Mouse (Mus musculus): ENCODE measurements around the gene Zfp697. TPM values are rescaled to one million over a fixed set of nuclear protein-coding genes. Genes with fewer than 3 reads are reported as not detected.
"Not testable (repeated sequence)": the region's sequence is repeated elsewhere in the genome, so short reads cannot be mapped to it uniquely, and the experiment has no call there.

Zfp697 gene
- polyA plus RNA-seq, 1 experiment from 2014 or later, result 5.8 TPM

DNA sequence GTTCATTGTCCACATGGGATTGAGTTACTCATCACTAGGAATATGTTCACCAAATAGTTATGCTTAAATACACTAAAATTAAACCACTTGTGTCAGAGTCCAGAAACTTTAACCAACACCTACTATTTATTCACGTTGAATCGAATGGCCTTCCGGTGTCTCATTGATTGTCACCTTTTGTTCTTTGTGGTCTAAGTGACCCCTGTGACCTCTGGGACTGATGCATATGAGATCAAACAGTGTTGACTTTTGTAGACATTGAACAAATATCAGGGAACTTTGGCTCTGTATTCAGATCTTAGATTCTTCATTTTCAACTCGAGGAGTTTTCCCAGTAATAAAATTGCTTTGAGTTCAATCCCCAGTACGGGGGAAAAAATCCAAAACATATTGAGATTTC, 178.4 kb downstream of the Zfp697 start:
- not testable (repeated sequence) for H3K27ac ChIP-seq; H3K9ac ChIP-seq; H3K4me2 ChIP-seq; H3K4me1 ChIP-seq; ATAC-seq (ENCODE audit: insufficient read depth, low FRiP score, low read depth); H3K36me3 ChIP-seq; H3K4me3 ChIP-seq (replicated peaks); H3K27me3 ChIP-seq (replicated peaks); H3K9me3 ChIP-seq
- no CpG with 5 or more reads among the region's 5 CpGs for WGBS

- not testable (repeated sequence) for H3K27ac ChIP-seq; H3K4me1 ChIP-seq; ATAC-seq (ENCODE audit: insufficient read depth, low FRiP score, low read depth); H3K9ac ChIP-seq; H3K36me3 ChIP-seq; H3K4me2 ChIP-seq; H3K4me3 ChIP-seq (replicated peaks); H3K9me3 ChIP-seq; H3K27me3 ChIP-seq (replicated peaks)
- no CpG with 5 or more reads among the region's 2 CpGs for WGBS
Observed at GRCm38 (mm10) chr3:98563831-98564230, 181.6 kb downstream of the Zfp697 start.

- not testable (repeated sequence) for ATAC-seq (ENCODE audit: insufficient read depth, low FRiP score, low read depth); H3K27me3 ChIP-seq (replicated peaks); H3K27ac ChIP-seq; H3K9me3 ChIP-seq; H3K4me1 ChIP-seq; H3K4me3 ChIP-seq (replicated peaks); H3K4me2 ChIP-seq; H3K9ac ChIP-seq; H3K36me3 ChIP-seq
- WGBS, result no CpG with 5 or more reads among the region's 3 CpGs
Observed at GRCm38 (mm10) chr3:98564894-98565293, 182.6 kb downstream of the Zfp697 start.

DNA sequence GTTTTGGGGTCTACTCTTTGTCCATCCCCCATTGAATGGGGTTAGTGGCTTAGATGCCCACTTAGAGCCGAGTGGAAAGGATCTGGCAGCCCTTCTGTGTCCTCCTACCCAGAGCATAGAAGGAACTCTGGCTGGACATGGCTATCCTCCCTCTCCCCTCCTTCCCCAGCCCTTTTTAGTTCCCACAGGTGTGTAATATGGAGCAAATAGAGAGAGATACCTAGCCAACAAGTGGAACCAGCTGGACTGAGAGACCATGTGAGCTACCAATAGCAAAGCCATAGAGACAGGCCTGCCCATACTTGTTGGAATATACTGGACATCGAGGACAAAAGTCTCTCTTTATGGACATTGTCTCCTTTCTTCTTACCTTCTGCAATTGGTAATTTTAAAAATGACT, 185.5 kb downstream of the Zfp697 start:
- not testable (repeated sequence) for H3K9ac ChIP-seq; H3K4me2 ChIP-seq; H3K27ac ChIP-seq; H3K4me1 ChIP-seq; ATAC-seq (ENCODE audit: insufficient read depth, low FRiP score, low read depth); H3K4me3 ChIP-seq (replicated peaks); H3K27me3 ChIP-seq (replicated peaks); H3K9me3 ChIP-seq; H3K36me3 ChIP-seq
- WGBS, result 78% methylated on average over 2 of the region's 2 CpGs

- not testable (repeated sequence) for H3K27ac ChIP-seq; H3K27me3 ChIP-seq (replicated peaks); H3K4me3 ChIP-seq (replicated peaks); H3K9me3 ChIP-seq; H3K4me1 ChIP-seq; H3K9ac ChIP-seq; H3K36me3 ChIP-seq; H3K4me2 ChIP-seq; ATAC-seq (ENCODE audit: insufficient read depth, low FRiP score, low read depth)
- WGBS, result 75% methylated on average over 1 of the region's 1 CpGs
Observed at GRCm38 (mm10) chr3:98581024-98581423, 198.8 kb downstream of the Zfp697 start.

DNA sequence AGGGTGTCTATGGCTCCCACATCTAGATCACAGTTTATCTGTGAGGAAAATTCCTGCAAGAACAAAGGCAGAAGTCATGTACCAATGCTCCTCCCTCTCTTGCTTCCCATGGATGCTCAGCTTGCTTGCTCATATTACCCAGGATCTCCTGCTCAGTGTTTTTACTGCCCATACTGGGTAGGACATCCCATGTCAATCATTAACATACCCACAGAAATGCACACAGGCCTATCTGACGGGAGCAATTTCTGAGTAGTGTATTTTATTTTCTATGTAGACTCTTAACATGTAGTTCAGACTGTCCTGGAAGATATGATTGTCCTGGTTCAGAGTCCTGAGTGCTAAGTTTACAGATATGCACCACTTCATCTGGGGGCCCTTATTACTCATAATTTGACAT, 199.9 kb downstream of the Zfp697 start:
- H3K9ac ChIP-seq; H3K4me2 ChIP-seq; H3K4me1 ChIP-seq; H3K9me3 ChIP-seq; ATAC-seq (ENCODE audit: insufficient read depth, low FRiP score, low read depth); H3K27ac ChIP-seq; H3K36me3 ChIP-seq; H3K4me3 ChIP-seq (replicated peaks); H3K27me3 ChIP-seq (replicated peaks): not testable (repeated sequence)
- WGBS, result no CpG with 5 or more reads among the region's 1 CpGs

GRCm38 (mm10) chr3:98582622-98583021, 200.4 kb downstream of the Zfp697 start:
- H3K36me3 ChIP-seq; H3K9me3 ChIP-seq; H3K9ac ChIP-seq; H3K4me1 ChIP-seq; H3K4me3 ChIP-seq (replicated peaks); H3K27ac ChIP-seq; H3K4me2 ChIP-seq; ATAC-seq (ENCODE audit: insufficient read depth, low FRiP score, low read depth); H3K27me3 ChIP-seq (replicated peaks): not testable (repeated sequence)

GRCm38 (mm10) chr3:98587721-98588120, 205.5 kb downstream of the Zfp697 start:
- H3K4me1 ChIP-seq, result no peaks in the 10 kb centered on the region
- WGBS, result 59% methylated on average over 2 of the region's 2 CpGs
- H3K9me3 ChIP-seq, result no peaks in the 10 kb centered on the region
- H3K36me3 ChIP-seq, result no peaks in the 10 kb centered on the region
- no peak for ATAC-seq (ENCODE audit: insufficient read depth, low FRiP score, low read depth)
- H3K4me2 ChIP-seq, result no peak overlapping the region
- H3K9ac ChIP-seq, result no peak overlapping the region
- no peak overlapping the region for H3K4me3 ChIP-seq (replicated peaks)
- no peaks in the 10 kb centered on the region for H3K27me3 ChIP-seq (replicated peaks)
- H3K27ac ChIP-seq, result no peak overlapping the region

DNA sequence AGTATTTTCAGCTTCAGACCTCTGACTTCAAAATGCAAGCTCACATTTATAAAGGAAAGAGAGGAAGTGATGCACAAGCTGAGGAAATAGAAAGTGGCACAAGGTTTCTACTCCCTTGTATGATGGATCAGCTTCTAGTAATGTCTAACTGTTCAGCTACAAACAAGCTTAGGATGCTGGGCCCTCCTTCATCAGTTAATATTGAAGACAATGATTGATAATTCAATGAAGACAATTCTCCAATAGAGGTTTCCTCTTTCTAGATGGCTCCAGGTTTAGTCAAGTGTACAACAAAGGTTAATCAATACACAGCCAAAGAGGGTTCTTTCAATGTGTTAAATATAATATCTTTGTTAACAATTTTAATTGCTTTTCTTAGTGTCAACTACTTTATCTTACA, 206.4 kb downstream of the Zfp697 start, which contains the start of gene Gm10681:
Gene Gm10681, minus strand, starts transcription at position 101 of the 400 bp plus-strand sequence.
- H3K27ac ChIP-seq, result no peak within 1 kb of the TSS
- H3K9me3 ChIP-seq, result no peaks in the 10 kb centered on the region
- H3K9ac ChIP-seq, result no peak within 1 kb of the TSS
- no peaks in the 10 kb centered on the region for H3K4me1 ChIP-seq
- H3K36me3 ChIP-seq, result no peaks in the 10 kb centered on the region
- no peak within 1 kb of the TSS for H3K4me3 ChIP-seq (replicated peaks)
- H3K4me2 ChIP-seq, result no peak within 1 kb of the TSS
- ATAC-seq (ENCODE audit: insufficient read depth, low FRiP score, low read depth), result no peak
- H3K27me3 ChIP-seq (replicated peaks), result no peaks in the 10 kb centered on the region

DNA sequence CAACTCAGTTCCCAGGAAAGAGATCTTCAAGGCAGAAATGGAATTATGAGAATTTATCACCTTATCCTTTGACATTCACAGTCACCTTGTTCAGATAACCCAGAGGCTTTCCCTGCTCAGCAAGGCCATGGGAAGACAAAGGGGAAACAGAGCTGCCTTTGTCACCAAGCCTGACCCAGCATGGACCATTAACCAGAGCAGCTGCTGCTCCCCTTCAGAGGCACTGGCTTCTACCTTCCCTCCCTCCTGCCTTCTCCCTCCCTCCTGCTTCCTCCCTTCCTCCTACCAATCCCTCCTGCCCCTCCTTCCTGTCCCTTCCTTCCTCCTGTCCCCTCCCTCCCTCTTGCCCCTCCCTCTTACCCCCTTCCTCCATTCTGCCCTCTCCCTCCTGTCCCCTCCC, 231.3 kb downstream of the Zfp697 start:
- not testable (repeated sequence) for H3K4me3 ChIP-seq (replicated peaks); H3K27me3 ChIP-seq (replicated peaks); H3K4me1 ChIP-seq; H3K36me3 ChIP-seq; ATAC-seq (ENCODE audit: insufficient read depth, low FRiP score, low read depth); H3K4me2 ChIP-seq; H3K9me3 ChIP-seq; H3K27ac ChIP-seq; H3K9ac ChIP-seq

GRCm38 (mm10) chr3:98613963-98614362, 231.7 kb downstream of the Zfp697 start:
- Histone ChIP-seq H3K4me1 (no peaks in the 10 kb centered on the region), H3K4me3 (replicated peaks) (no peak overlapping the region), H3K9me3 (no peaks in the 10 kb centered on the region), H3K4me2 (no peak overlapping the region), H3K27ac (no peak overlapping the region), H3K27me3 (replicated peaks) (no peaks in the 10 kb centered on the region), H3K36me3 (no peaks in the 10 kb centered on the region), H3K9ac (no peak overlapping the region)
- ATAC-seq (ENCODE audit: insufficient read depth, low FRiP score, low read depth), result no peak

- H3K4me3 ChIP-seq (replicated peaks); H3K4me1 ChIP-seq; H3K27me3 ChIP-seq (replicated peaks); H3K36me3 ChIP-seq; H3K9ac ChIP-seq; H3K9me3 ChIP-seq; H3K4me2 ChIP-seq; ATAC-seq (ENCODE audit: insufficient read depth, low FRiP score, low read depth); H3K27ac ChIP-seq: not testable (repeated sequence)
- WGBS, result 57% methylated on average over 2 of the region's 2 CpGs
Observed at GRCm38 (mm10) chr3:98614406-98614927, 232.2 kb downstream of the Zfp697 start.

- H3K27me3 ChIP-seq (replicated peaks); ATAC-seq (ENCODE audit: insufficient read depth, low FRiP score, low read depth); H3K4me1 ChIP-seq; H3K9ac ChIP-seq; H3K4me3 ChIP-seq (replicated peaks); H3K4me2 ChIP-seq; H3K9me3 ChIP-seq; H3K36me3 ChIP-seq; H3K27ac ChIP-seq: not testable (repeated sequence)
- 26% methylated on average over 2 of the region's 2 CpGs for WGBS
Observed at GRCm38 (mm10) chr3:98616244-98616643, 234.0 kb downstream of the Zfp697 start.

Data from stomach, embryonic 15.5 days (tissue).